Mouse (Mus musculus) left cerebral cortex, adult 8-10 months (tissue): ENCODE measurements around the gene Chst11. TPM values are rescaled to one million over a fixed set of nuclear protein-coding genes. Genes with fewer than 3 reads are reported as not detected.

Source experiments
- DNase-seq, 2 experiments: peaks; one replicate each; pipeline ENCODE4 v3.0.0; 2022; ENCODE audit warnings: low spot score in 2 of 2
- total RNA-seq, 4 experiments: library from RNA; stranded (reverse); gene quantifications; 2 replicates each; pipeline ENCODE4 v1.2.4; 2022

Chst11 gene
- total RNA-seq, 4 experiments from 2014 or later, result 33.0 to 38.0 (median 33.5) TPM

GRCm38 (mm10) chr10:83076816-83077215, 91.5 kb downstream of the Chst11 start:
- no peak for DNase-seq

GRCm38 (mm10) chr10:83078723-83079122, 93.4 kb downstream of the Chst11 start:
- DNase-seq, result no peak

GRCm38 (mm10) chr10:83079755-83080154, 94.5 kb downstream of the Chst11 start:
- no peak for DNase-seq

- DNase-seq, result no peak
These were observed 95.0 kb downstream of the Chst11 start for GRCm38 (mm10) chr10:83080275-83080741.

- no peak for DNase-seq
These were observed 95.6 kb downstream of the Chst11 start for GRCm38 (mm10) chr10:83080930-83081329.

- DNase-seq, result no peak
These were observed 98.6 kb downstream of the Chst11 start for GRCm38 (mm10) chr10:83083946-83084345.

GRCm38 (mm10) chr10:83088318-83088717, 103.0 kb downstream of the Chst11 start:
- no peak for DNase-seq

GRCm38 (mm10) chr10:83088826-83089225, 103.5 kb downstream of the Chst11 start:
- DNase-seq, result no peak

GRCm38 (mm10) chr10:83090185-83090584, 104.9 kb downstream of the Chst11 start:
- no peak for DNase-seq

GRCm38 (mm10) chr10:83093705-83094104, 108.4 kb downstream of the Chst11 start:
- DNase-seq, result no peak

GRCm38 (mm10) chr10:83094248-83094647, 109.0 kb downstream of the Chst11 start:
- DNase-seq, result no peak

GRCm38 (mm10) chr10:83094821-83095725, 109.8 kb downstream of the Chst11 start:
- no peak for DNase-seq

GRCm38 (mm10) chr10:83096257-83096656, 111.0 kb downstream of the Chst11 start:
- DNase-seq, result no peak

- DNase-seq, result no peak
These were observed 113.6 kb downstream of the Chst11 start for GRCm38 (mm10) chr10:83098940-83099339.

GRCm38 (mm10) chr10:83099669-83100068, 114.4 kb downstream of the Chst11 start:
- no peak for DNase-seq

- DNase-seq, result no peak
These were observed 115.6 kb downstream of the Chst11 start for GRCm38 (mm10) chr10:83100890-83101289.

- peak in 1 of 2 experiments; percentile 52 for DNase-seq
These were observed 116.3 kb downstream of the Chst11 start for GRCm38 (mm10) chr10:83101421-83102207.

GRCm38 (mm10) chr10:83102745-83103144, 117.4 kb downstream of the Chst11 start:
- DNase-seq, result no peak

GRCm38 (mm10) chr10:83104221-83104620, 118.9 kb downstream of the Chst11 start:
- DNase-seq, result no peak

GRCm38 (mm10) chr10:83106152-83106746, 121.0 kb downstream of the Chst11 start:
- peak in 1 of 2 experiments; percentile 57 for DNase-seq

- no peak for DNase-seq
These were observed 122.1 kb downstream of the Chst11 start for GRCm38 (mm10) chr10:83107385-83107784.
